Mouse (Mus musculus): ENCODE measurements around the gene Aspscr1. TPM values are rescaled to one million over a fixed set of nuclear protein-coding genes. Genes with fewer than 3 reads are reported as not detected.
A peak's percentile ranks its signal among the peaks of the same experiment; 100 is the strongest.

Gene Aspscr1
- total RNA-seq, 1 experiment from 2014 or later = 32.3 TPM

- ATAC-seq (replicated peaks; ENCODE audit: insufficient number of reproducible peaks, low FRiP score, low TSS enrichment, poor library complexity, severe bottlenecking) = no peak
These were observed 38.0 kb upstream of the Aspscr1 start for GRCm38 (mm10) chr11:120634810-120635209.

- no peak for ATAC-seq (replicated peaks; ENCODE audit: insufficient number of reproducible peaks, low FRiP score, low TSS enrichment, poor library complexity, severe bottlenecking)
These were observed 31.5 kb upstream of the Aspscr1 start for GRCm38 (mm10) chr11:120641255-120641654.

GRCm38 (mm10) chr11:120641869-120642268 lies 30.9 kb upstream of the Aspscr1 start:
- ATAC-seq (replicated peaks; ENCODE audit: insufficient number of reproducible peaks, low FRiP score, low TSS enrichment, poor library complexity, severe bottlenecking) = no peak

- ATAC-seq (replicated peaks; ENCODE audit: insufficient number of reproducible peaks, low FRiP score, low TSS enrichment, poor library complexity, severe bottlenecking) = no peak
These were observed 29.7 kb upstream of the Aspscr1 start for GRCm38 (mm10) chr11:120642939-120643600.

DNA sequence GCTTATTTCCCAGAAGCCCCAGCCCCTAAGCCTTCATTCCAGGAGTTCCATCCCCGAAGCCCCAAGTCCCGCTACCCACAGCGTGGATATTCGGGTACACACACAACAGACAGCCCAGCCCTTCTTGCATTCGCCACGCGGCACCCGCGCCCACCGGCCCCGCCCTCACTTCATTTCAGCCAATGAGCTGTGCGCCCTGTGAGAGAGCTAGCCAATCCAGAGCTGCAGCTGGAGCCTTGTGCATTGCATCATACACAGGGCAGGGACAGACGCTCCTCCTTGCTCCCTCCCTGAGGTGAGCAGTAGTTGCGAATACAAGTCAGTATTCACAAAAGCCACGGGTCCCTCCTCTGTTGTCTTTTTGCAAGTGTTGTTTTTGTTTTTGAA lies 29.2 kb upstream of the Aspscr1 start, which contains the start of gene Pycr1:
Gene Pycr1 (minus strand): TSS at position 169 of the 387 bp plus-strand sequence.
- ATAC-seq (replicated peaks; ENCODE audit: insufficient number of reproducible peaks, low FRiP score, low TSS enrichment, poor library complexity, severe bottlenecking) = peak; percentile 94

DNA sequence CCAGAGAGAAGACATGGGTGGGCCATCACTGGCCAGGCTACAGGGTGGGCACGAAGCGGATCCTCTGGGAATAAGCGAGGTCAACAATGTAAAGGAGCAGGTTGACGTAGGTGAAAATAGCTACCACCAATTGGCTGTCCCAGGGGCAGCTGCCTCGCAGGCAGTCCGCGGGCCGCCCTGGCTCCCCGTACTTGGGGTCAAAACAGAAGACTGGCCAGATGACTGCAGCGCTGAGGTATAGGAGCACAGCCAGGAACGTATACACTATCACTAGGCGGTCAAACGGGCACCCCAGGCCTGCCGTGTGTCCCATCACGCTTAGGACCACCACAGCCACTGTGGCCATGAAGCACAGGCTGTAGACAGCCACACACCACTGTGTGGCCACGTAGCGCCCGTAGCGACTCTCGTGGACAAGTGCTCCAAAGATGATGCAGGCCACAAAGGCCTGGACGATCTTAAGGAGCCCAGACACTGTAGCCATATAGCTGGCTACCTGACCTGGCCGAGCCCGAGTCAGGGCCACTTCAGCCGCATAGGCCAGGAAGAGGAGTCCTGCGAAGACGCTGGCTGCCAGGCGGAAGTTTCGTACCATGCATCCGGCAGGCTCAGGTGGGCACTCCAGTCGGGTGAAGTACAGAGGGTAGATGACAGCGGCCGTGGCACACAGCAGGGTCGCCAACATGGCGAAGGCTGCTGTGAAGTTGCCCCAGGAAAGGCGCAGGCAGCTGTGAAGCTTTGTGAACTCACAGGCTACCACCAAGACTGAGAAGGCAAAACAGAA lies 25.5 kb upstream of the Aspscr1 start:
- ATAC-seq (replicated peaks; ENCODE audit: insufficient number of reproducible peaks, low FRiP score, low TSS enrichment, poor library complexity, severe bottlenecking) = no peak

DNA sequence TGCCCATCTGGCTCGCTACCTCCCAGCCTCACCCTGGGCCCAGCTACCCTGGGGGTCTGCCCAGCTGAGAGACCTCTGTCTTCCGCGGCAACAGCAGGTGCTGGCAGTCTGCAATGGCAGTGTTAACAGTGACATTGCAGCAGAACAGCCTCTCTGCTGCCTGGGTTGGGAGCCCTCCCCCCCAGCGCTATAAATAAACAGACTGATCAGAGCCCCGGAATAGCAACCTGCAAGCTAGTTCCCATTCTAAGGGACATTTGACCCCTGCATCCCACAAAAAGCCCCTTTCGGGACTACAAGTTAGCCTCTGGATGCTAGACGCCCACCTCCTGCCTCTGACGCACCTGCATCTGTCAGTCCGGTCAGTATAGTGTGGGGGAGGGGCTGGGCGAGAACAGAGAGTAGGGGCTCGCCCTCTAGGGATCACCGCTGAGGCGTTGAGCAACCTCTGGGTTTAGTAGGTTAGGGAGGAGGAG lies 24.7 kb upstream of the Aspscr1 start, which contains the start of gene Myadml2:
Gene Myadml2 (minus strand): TSS at position 158 of the 476 bp plus-strand sequence.
- ATAC-seq (replicated peaks; ENCODE audit: insufficient number of reproducible peaks, low FRiP score, low TSS enrichment, poor library complexity, severe bottlenecking) = no peak

GRCm38 (mm10) chr11:120651872-120652271 lies 20.9 kb upstream of the Aspscr1 start:
- ATAC-seq (replicated peaks; ENCODE audit: insufficient number of reproducible peaks, low FRiP score, low TSS enrichment, poor library complexity, severe bottlenecking) = no peak

DNA sequence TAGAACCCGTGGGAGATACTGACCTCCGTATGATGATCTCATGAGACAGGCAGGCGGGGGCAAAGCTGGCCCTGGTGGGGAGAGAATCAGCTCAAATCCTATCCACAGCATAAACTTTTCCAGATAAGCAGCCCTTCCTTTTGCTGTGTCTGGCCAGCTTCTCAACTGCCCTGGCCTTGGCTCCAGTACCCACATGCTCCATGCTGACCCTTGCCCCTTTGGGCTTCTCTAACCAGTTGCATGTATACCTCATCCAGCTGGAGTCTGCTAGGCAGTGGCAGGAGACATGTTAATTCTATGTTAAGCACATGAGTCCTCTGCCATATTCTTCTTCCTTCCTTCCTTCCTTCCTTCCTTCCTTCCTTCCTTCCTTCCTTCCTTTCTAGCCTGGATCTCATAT lies 18.0 kb upstream of the Aspscr1 start:
- no peak for ATAC-seq (replicated peaks; ENCODE audit: insufficient number of reproducible peaks, low FRiP score, low TSS enrichment, poor library complexity, severe bottlenecking)

DNA sequence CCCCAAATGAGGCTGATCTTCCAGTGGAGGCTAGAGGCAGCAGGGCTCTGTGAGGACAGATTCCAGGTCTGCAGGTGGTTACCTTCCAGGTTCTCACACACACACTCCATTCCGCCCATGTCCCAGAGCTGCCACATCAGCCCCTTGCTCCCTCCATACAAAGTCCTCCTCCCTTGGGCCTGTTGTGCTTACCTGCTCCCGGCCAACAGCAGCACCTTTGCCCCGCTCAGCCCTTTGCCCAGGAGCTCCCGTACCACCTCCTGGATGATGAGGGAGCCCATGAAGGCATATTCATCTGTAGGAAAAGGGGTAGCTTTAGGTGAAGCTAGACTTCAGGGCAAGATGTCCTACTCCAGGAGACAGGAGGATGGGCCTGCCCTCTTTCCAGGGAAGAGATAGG lies 15.5 kb upstream of the Aspscr1 start:
- no peak for ATAC-seq (replicated peaks; ENCODE audit: insufficient number of reproducible peaks, low FRiP score, low TSS enrichment, poor library complexity, severe bottlenecking)

- ATAC-seq (replicated peaks; ENCODE audit: insufficient number of reproducible peaks, low FRiP score, low TSS enrichment, poor library complexity, severe bottlenecking) = peak; percentile 44; the same call in 1 of the 2 replicates
These were observed 13.8 kb upstream of the Aspscr1 start for GRCm38 (mm10) chr11:120658876-120659410.

- ATAC-seq (replicated peaks; ENCODE audit: insufficient number of reproducible peaks, low FRiP score, low TSS enrichment, poor library complexity, severe bottlenecking) = no peak
These were observed 13.1 kb upstream of the Aspscr1 start for GRCm38 (mm10) chr11:120659509-120660300.

GRCm38 (mm10) chr11:120660301-120661075 lies 12.3 kb upstream of the Aspscr1 start:
- ATAC-seq (replicated peaks; ENCODE audit: insufficient number of reproducible peaks, low FRiP score, low TSS enrichment, poor library complexity, severe bottlenecking) = no peak

GRCm38 (mm10) chr11:120661076-120661460 lies 11.7 kb upstream of the Aspscr1 start, which contains the start of gene Notum:
Notum (minus strand) TSS chr11:120661175.
- ATAC-seq (replicated peaks; ENCODE audit: insufficient number of reproducible peaks, low FRiP score, low TSS enrichment, poor library complexity, severe bottlenecking) = no peak

DNA sequence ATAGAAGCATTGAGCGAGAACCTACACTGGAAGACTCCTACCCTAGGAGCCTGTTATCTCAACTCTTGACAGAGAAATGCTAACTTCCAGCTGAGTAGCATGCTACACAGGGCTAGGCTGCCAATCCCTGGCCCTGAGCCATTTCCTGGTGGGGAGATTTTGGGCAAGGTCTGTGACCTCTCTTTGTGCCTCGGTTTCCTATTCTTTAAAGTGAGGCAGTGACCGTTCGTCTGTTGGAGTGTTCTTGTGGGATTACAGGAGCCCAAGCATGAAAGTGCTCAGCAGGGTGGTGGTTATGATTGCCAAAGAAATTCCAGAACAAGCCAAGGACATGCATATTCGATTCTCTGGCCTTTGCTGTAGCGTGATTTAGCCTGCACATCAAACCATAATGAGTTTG lies 10.0 kb upstream of the Aspscr1 start:
- ATAC-seq (replicated peaks; ENCODE audit: insufficient number of reproducible peaks, low FRiP score, low TSS enrichment, poor library complexity, severe bottlenecking) = no peak

DNA sequence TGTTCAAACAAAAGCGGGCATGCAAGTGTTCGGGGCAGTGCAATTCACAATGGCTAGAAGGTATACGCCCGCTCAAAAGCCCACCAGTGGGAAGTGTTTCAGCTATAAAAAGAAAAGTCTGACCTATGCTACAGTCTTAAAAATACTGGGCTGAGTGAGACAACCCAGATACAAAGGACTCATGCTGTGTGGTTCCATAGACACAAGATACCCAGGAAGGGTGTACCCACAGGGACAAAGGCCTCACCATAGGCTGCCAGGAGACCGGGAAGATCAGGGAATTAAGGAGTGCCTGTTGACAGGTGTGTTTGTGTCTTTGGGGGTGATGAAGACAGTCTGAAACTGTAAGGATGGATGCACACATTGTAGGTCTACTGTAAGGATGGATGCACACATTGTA lies 9.1 kb upstream of the Aspscr1 start:
- ATAC-seq (replicated peaks; ENCODE audit: insufficient number of reproducible peaks, low FRiP score, low TSS enrichment, poor library complexity, severe bottlenecking) = no peak

GRCm38 (mm10) chr11:120665406-120665805 lies 7.4 kb upstream of the Aspscr1 start:
- no peak for ATAC-seq (replicated peaks; ENCODE audit: insufficient number of reproducible peaks, low FRiP score, low TSS enrichment, poor library complexity, severe bottlenecking)

DNA sequence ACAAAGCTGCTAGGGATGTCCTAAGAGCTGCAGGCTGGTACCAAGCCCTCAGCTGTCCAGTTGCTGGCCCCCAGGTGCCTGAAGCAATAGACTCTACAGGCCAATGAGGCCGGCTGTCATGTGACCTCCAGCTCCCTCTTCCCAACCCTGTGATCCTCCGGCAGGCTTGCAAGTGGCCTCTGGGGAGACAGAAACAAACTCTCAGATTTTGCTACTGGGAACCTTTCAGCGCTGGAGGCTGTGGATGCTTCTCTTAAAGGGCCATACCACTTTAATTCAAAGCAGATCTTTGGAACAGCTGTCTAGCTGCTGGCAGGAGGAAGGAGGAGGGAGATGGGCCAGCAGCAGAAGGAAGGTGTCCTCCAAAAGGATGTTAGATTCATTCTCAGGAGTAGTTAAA lies 6.2 kb upstream of the Aspscr1 start:
- no peak for ATAC-seq (replicated peaks; ENCODE audit: insufficient number of reproducible peaks, low FRiP score, low TSS enrichment, poor library complexity, severe bottlenecking)
